Mouse (Mus musculus) G1E (cell line): Measurements from ENCODE around the gene Serpinh1. TPM values are rescaled to one million over a fixed set of nuclear protein-coding genes. Genes with fewer than 3 reads are reported as not detected.

Experiments used
- ATAC-seq: 2 replicates; pipeline ENCODE4 v1.8.0; 2016; ENCODE audit warnings: mild to moderate bottlenecking; ENCODE audit not compliant: insufficient number of reproducible peaks, poor library complexity, low FRiP score, severe bottlenecking; ENCODE audit errors: extremely low read depth
- DNase-seq: peaks from one replicate; pipeline ENCODE4 v3.0.0; 2012; ENCODE audit warnings: low spot score
- H3K27me3 ChIP-seq: 2 replicates; pipeline ENCODE4 v1.6.1; 2012; ENCODE audit warnings: mild to moderate bottlenecking, low read length, inconsistent platforms; ENCODE audit not compliant: insufficient read depth
- H3K36me3 ChIP-seq: replicated peaks from 2 replicates; pipeline ENCODE3; 2012; ENCODE audit warnings: mild to moderate bottlenecking, inconsistent platforms
- H3K4me1 ChIP-seq: 2 replicates; pipeline ENCODE4 v1.6.1; 2012; ENCODE audit warnings: low read depth, low read length, inconsistent platforms, mixed read lengths; ENCODE audit not compliant: insufficient read depth
- H3K4me3 ChIP-seq: 2 replicates; pipeline ENCODE4 v1.5.1; 2012; ENCODE audit warnings: low read depth, mild to moderate bottlenecking, inconsistent platforms, low read length, moderate library complexity, mixed read lengths
- H3K9me3 ChIP-seq: replicated peaks from 2 replicates; pipeline ENCODE4 v1.6.1; 2012; ENCODE audit warnings: inconsistent platforms
- CTCF ChIP-seq: IDR thresholded peaks from 2 replicates; pipeline ENCODE4 v1.5.1; 2012; ENCODE audit warnings: low read depth, low read length, inconsistent platforms, mixed read lengths
- GATA1 ChIP-seq: IDR thresholded peaks from 2 replicates; pipeline ENCODE4 v1.6.1; 2012; ENCODE audit warnings: borderline replicate concordance, low read length, inconsistent platforms, mixed read lengths
- GATA2 ChIP-seq: IDR thresholded peaks from 2 replicates; pipeline ENCODE4 v1.6.1; 2012; ENCODE audit warnings: low read depth, low read length, inconsistent platforms, borderline replicate concordance
- POLR2AphosphoS5 ChIP-seq: IDR thresholded peaks from 2 replicates; pipeline ENCODE4 v1.6.1; 2012; ENCODE audit warnings: low read depth, low read length, inconsistent platforms; ENCODE audit not compliant: insufficient replicate concordance
- TAL1 ChIP-seq: conservative IDR thresholded peaks from 2 replicates; pipeline ENCODE4 v1.6.1; 2012; ENCODE audit warnings: low read depth, low read length, inconsistent platforms, mixed read lengths
- polyA plus RNA-seq: library from polyadenylated mRNA; stranded (reverse); fragments of >175 nt; gene quantifications from 2 replicates; pipeline ENCODE4 v1.2.3, GENCODE M21; 2012
- total RNA-seq, 2 experiments: library from RNA; stranded (forward) in 1 of 2; stranded (reverse) in 1 of 2; fragments of 200-1000 nt in 1 of 2; fragments of >200 nt in 1 of 2; fragmentation: Nextera tagmentation in 1 of 2; gene quantifications; 2 replicates each; pipeline ENCODE4 v1.2.3; 2014 to 2017

Serpinh1 gene
- total and polyA plus RNA-seq, 3 experiments = 1.3 TPM; not detected in 2

DNA sequence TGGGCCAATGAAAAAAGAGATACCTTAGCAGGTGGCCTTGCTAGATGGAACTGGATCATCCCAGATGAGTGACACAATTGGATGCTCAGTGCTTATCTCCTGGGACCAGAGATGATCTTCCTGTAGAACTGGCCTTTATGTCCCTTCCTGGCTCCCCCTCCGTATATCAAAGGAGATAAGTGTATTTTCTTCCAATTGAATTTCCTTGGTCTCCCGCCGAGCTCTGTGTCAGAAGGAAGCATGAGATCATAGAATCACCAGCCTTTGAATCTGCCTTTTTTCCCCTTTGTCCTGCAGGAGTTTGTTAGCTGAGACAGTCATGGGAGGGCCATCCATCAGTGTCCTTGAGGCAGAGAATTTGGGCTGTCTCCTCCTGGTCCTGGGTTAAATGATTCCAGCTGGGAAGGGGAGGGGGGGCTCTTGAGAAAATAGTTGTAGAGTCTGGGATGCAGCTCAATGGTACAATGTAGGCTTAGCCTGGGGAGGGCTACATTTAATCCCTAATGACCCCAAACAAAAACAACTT is 52.3 kb downstream of the Serpinh1 start:
- Histone ChIP-seq H3K27me3 (peaks cover 9% of the 10 kb centered on the region; the same call in 1 of the 2 replicates), H3K4me3 (no peak overlapping the region), H3K36me3 (no peaks in the 10 kb centered on the region), H3K4me1 (no peaks in the 10 kb centered on the region), H3K9me3 (no peaks in the 10 kb centered on the region)
- no peak for ATAC-seq
- TF ChIP-seq TAL1 = no peak
- no peak for TF ChIP-seq POLR2AphosphoS5
- TF ChIP-seq CTCF = no peak
- no peak for TF ChIP-seq GATA2
- no peak for TF ChIP-seq GATA1
- DNase-seq = no peak

Other genes starting within 250 kb of the Serpinh1 start
- 23.3 and 25.0 TPM in 2 replicates for gene Uvrag, start 212.1 kb downstream of the Serpinh1 start, total RNA-seq (2014; fragmentation: Nextera tagmentation)
- gene Uvrag, start 212.1 kb downstream of the Serpinh1 start, total RNA-seq (2017) = 27.5 and 29.9 TPM in 2 replicates
- gene Uvrag, start 212.1 kb downstream of the Serpinh1 start, polyA plus RNA-seq = 13.1 and 20.3 TPM in 2 replicates
- not detected in 2 replicates for gene Dgat2, start 170.5 kb downstream of the Serpinh1 start, total RNA-seq (2014; fragmentation: Nextera tagmentation)
- gene Dgat2, start 170.5 kb downstream of the Serpinh1 start, total RNA-seq (2017) = 0.27 and 0.52 TPM in 2 replicates
- 0.06 and 0.08 TPM in 2 replicates for gene Dgat2, start 170.5 kb downstream of the Serpinh1 start, polyA plus RNA-seq
- gene Mogat2, start 114.6 kb downstream of the Serpinh1 start, total RNA-seq (2014; fragmentation: Nextera tagmentation) = not detected in 2 replicates
- gene Mogat2, start 114.6 kb downstream of the Serpinh1 start, total RNA-seq (2017) = 0.12 TPM in 1 of 2 replicates, not detected in the other
- 0.02 and 0.07 TPM in 2 replicates for gene Mogat2, start 114.6 kb downstream of the Serpinh1 start, polyA plus RNA-seq
- gene Map6, start 85.8 kb downstream of the Serpinh1 start, total RNA-seq (2014; fragmentation: Nextera tagmentation) = not detected in 2 replicates
- 0.11 and 0.17 TPM in 2 replicates for gene Map6, start 85.8 kb downstream of the Serpinh1 start, total RNA-seq (2017)
- gene Map6, start 85.8 kb downstream of the Serpinh1 start, polyA plus RNA-seq = not detected in 2 replicates
- 0.24 TPM in 1 of 2 replicates, not detected in the other for gene Gdpd5, start 28.2 kb upstream of the Serpinh1 start, total RNA-seq (2014; fragmentation: Nextera tagmentation)
- 0.23 and 0.49 TPM in 2 replicates for gene Gdpd5, start 28.2 kb upstream of the Serpinh1 start, total RNA-seq (2017)
- 0.02 and 0.16 TPM in 2 replicates for gene Gdpd5, start 28.2 kb upstream of the Serpinh1 start, polyA plus RNA-seq
- gene Klhl35, start 112.8 kb upstream of the Serpinh1 start, total RNA-seq (2014; fragmentation: Nextera tagmentation) = not detected in 2 replicates
- gene Klhl35, start 112.8 kb upstream of the Serpinh1 start, total RNA-seq (2017) = not detected in 2 replicates
- gene Klhl35, start 112.8 kb upstream of the Serpinh1 start, polyA plus RNA-seq = not detected in 2 replicates
- 437 and 482 TPM in 2 replicates for gene Rps3, start 130.5 kb upstream of the Serpinh1 start, total RNA-seq (2014; fragmentation: Nextera tagmentation)
- gene Rps3, start 130.5 kb upstream of the Serpinh1 start, total RNA-seq (2017) = 2,538 and 2,989 TPM in 2 replicates
- 399 and 541 TPM in 2 replicates for gene Rps3, start 130.5 kb upstream of the Serpinh1 start, polyA plus RNA-seq
- 73.5 and 108 TPM in 2 replicates for gene Arrb1, start 182.2 kb upstream of the Serpinh1 start, total RNA-seq (2014; fragmentation: Nextera tagmentation)
- 73.8 and 84.8 TPM in 2 replicates for gene Arrb1, start 182.2 kb upstream of the Serpinh1 start, total RNA-seq (2017)
- 33.4 and 60.6 TPM in 2 replicates for gene Arrb1, start 182.2 kb upstream of the Serpinh1 start, polyA plus RNA-seq